Mouse (Mus musculus): ENCODE measurements around the gene Pcdh17.

The Pcdh17 gene

DNA sequence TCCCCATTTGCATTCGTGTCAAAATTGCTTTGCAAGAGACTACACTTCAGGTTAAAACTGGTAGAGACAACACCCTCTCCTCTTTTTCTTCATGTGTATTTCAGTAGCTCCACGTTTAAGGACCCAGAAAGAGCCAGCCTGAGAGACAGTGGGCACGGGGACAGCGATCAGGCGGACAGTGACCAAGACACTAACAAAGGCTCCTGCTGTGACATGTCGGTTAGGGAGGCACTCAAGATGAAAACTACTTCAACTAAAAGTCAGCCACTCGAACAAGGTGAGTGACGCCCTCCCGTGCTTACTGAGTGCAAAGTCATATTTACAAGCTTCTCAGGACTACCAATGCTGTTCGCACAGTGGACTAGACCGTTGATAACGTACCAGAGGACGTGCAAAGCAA lies 34.0 kb downstream of the Pcdh17 start:
- DNase-seq (ENCODE audit: low read depth in 2 of 2, low spot score in 2 of 2) = no peak

GRCm38 (mm10) chr14:84480546-84480945 lies 37.2 kb downstream of the Pcdh17 start:
- DNase-seq (ENCODE audit: low read depth in 2 of 2, low spot score in 2 of 2) = no peak

DNA sequence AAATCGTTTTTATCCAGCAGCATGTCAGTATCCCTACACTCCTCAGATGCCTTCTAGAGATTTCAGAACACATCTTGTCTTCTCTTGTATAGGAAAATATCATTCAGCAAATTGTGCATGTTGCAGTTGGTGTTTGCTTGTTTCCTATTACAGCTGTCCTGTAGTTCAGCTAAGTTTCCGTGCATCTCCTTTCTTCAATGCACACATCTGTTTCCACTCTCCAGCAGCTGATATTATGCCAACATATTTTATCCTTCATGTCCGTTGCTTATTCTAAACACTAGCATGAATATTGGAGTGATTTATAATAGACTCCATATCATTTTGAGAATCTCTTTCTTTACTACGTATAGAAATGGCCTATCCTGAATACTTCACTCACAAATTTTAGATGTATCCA lies 41.0 kb downstream of the Pcdh17 start:
- DNase-seq (ENCODE audit: low read depth in 2 of 2, low spot score in 2 of 2) = no peak

- no peak for DNase-seq (ENCODE audit: low read depth in 2 of 2, low spot score in 2 of 2)
These were observed 67.6 kb downstream of the Pcdh17 start for GRCm38 (mm10) chr14:84511010-84511409.

DNA sequence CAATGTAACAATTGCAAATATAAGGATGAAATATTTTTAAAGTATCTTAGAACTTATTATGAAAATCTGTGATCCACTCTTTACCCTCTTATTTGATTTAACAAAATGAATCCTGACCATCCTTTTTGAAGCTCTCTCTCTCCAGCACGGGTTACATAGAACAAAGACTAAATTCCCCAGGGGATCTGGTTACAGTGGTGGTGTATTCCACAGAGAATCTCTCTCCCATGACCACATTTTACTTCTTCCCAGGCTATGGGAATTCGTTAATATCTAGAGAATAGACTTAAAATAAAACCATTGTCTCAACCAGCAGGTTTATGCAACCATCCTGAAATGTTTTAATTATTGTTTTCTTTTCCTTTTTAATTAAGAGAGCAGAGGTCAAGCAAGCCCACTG lies 89.0 kb downstream of the Pcdh17 start:
- DNase-seq (ENCODE audit: low read depth in 2 of 2, low spot score in 2 of 2) = no peak

DNA sequence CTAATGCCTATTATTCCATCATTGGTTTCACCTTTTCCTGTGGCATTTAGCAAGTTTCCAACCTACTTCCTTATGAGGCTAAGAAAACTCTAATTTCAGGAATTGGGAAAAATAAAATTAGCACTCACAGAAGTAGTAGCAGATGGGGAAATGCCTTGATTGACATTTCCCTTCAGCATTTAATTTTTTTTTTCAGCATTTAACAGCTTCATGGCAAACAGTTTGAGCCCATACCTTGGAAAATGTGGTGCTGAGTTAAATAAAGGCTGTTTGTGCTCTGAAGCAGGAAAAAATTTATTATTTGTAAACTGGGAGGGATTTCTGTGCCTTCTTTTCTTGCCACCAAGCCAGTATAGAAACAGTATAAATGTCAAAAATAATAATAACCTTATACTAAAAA lies 91.9 kb downstream of the Pcdh17 start:
- no peak for DNase-seq (ENCODE audit: low read depth in 2 of 2, low spot score in 2 of 2)

GRCm38 (mm10) chr14:84541838-84542237 lies 98.5 kb downstream of the Pcdh17 start:
- DNase-seq (ENCODE audit: low read depth in 2 of 2, low spot score in 2 of 2) = no peak

GRCm38 (mm10) chr14:84545968-84546367 lies 102.6 kb downstream of the Pcdh17 start:
- DNase-seq (ENCODE audit: low read depth in 2 of 2, low spot score in 2 of 2) = no peak

DNA sequence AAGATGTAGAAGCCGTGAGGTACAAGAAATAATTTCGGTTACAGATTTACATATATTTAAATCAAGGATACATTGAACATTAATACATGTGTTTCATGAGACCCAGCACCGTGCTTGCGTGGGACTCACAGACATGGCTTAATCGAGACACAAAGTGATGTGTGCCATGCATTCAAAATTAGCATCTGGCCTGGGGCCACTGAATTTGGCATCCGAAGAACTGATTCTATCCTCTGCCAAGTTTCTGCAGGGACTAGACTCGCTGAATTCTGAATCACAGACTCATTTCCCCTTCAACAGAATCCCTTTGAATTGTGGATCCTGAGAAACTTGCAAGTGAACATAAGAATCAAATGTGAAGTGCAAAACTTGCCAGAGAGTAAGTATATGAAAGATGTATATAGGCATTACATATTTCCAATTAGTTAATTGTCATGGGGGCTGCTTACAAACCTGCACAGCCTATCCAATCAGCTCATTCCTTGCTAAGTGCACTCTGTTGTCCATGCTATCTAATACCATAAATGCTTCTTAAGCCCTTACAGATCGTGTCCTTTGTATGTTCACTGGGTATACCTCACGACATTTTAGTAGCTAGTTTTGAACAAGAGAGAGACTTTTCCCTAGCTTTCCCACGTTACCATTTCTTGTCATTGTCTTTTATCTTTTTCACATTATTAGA lies 104.3 kb downstream of the Pcdh17 start:
- DNase-seq (ENCODE audit: low read depth in 2 of 2, low spot score in 2 of 2) = no peak

DNA sequence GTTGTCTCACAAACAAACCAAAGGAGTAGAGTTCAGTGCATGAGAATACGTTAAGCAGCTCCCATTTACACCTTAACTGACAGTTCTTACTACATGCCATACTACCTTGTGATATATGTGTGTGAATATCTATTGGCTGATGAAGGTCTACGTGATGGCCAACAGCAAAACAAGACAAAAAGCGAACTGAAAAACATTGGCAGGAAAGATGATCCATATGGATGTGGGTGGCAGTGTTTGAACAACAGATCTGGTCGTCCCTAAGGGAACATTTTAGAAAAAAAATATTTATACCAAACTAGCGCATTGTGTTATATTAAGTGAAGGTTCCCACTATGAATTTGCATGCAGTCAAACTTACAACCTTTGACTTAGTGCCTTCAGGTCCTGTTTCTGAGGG lies 108.2 kb downstream of the Pcdh17 start:
- DNase-seq (ENCODE audit: low read depth in 2 of 2, low spot score in 2 of 2) = no peak

GRCm38 (mm10) chr14:84571071-84571470 lies 127.7 kb downstream of the Pcdh17 start:
- no peak for DNase-seq (ENCODE audit: low read depth in 2 of 2, low spot score in 2 of 2)

All from CD8-positive naive resting alpha-beta T cell, adult 2 months (primary cell).